Mouse (Mus musculus): ENCODE data around the gene Pacsin3. TPM values are rescaled to one million over a fixed set of nuclear protein-coding genes. Genes with fewer than 3 reads are reported as not detected.
"Not testable (repeated sequence)": the region's sequence is repeated elsewhere in the genome, so short reads cannot be mapped to it uniquely, and the experiment has no call there.

The Pacsin3 gene
- polyA plus RNA-seq, 1 experiment from 2014 or later = 18.6 TPM

GRCm38 (mm10) chr2:91237511-91238080 lies 18.2 kb upstream of the Pacsin3 start:
- peak overlapping the region; percentile 95 for H3K4me2 ChIP-seq
- not testable (repeated sequence) for H3K4me1 ChIP-seq (ENCODE audit: control insufficient read depth, insufficient read depth, low read length); H3K27me3 ChIP-seq (ENCODE audit: control insufficient read depth, insufficient read depth, low read length); H3K36me3 ChIP-seq (ENCODE audit: control insufficient read depth, insufficient read depth, low read length); H3K9me3 ChIP-seq (replicated peaks; ENCODE audit: control insufficient read depth, low read length)
- peak overlapping the region; percentile 72 for H3K9ac ChIP-seq (ENCODE audit: low read depth, low read length)
- peak overlapping the region; percentile 68 for H3K4me3 ChIP-seq (ENCODE audit: low read depth, low read length)
- 17% methylated on average over 4 of the region's 4 CpGs for WGBS (ENCODE audit: insufficient replicate concordance)
- H3K27ac ChIP-seq (ENCODE audit: low read depth, low read length) = peak overlapping the region; percentile 94; the same call in 1 of the 2 replicates
- peak; percentile 12; the same call in 1 of the 2 replicates for ATAC-seq (replicated peaks; ENCODE audit: insufficient number of reproducible peaks, low FRiP score, low TSS enrichment)

DNA sequence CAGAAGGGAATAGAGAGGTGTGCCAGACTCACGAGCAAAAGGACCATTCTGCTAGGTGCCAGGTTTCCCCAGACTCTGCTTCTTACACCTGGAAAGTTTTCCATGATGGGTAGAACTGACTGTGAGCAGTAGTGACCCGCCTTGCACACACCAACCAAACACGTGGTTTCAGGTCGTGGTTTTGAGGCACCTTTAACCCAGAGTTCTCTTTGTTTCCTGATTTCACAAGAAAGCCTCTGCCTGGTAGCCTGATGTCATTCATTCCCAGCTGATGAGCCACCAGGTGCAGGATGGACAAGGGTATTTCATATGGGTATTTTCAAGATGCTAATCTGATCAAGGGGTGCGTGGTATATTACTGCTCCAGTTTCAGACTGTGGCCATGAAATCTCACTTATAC lies 13.2 kb upstream of the Pacsin3 start:
- Histone ChIP-seq H3K4me2 (no peak overlapping the region), H3K36me3 (ENCODE audit: control insufficient read depth, insufficient read depth, low read length) (no peaks in the 10 kb centered on the region), H3K27me3 (ENCODE audit: control insufficient read depth, insufficient read depth, low read length) (no peaks in the 10 kb centered on the region), H3K4me1 (ENCODE audit: control insufficient read depth, insufficient read depth, low read length) (no peaks in the 10 kb centered on the region), H3K9me3 (replicated peaks; ENCODE audit: control insufficient read depth, low read length) (no peaks in the 10 kb centered on the region), H3K27ac (ENCODE audit: low read depth, low read length) (no peak overlapping the region), H3K4me3 (ENCODE audit: low read depth, low read length) (no peak overlapping the region), H3K9ac (ENCODE audit: low read depth, low read length) (no peak overlapping the region)
- ATAC-seq (replicated peaks; ENCODE audit: insufficient number of reproducible peaks, low FRiP score, low TSS enrichment) = no peak
- 73% methylated on average over 5 of the region's 5 CpGs for WGBS (ENCODE audit: insufficient replicate concordance)

DNA sequence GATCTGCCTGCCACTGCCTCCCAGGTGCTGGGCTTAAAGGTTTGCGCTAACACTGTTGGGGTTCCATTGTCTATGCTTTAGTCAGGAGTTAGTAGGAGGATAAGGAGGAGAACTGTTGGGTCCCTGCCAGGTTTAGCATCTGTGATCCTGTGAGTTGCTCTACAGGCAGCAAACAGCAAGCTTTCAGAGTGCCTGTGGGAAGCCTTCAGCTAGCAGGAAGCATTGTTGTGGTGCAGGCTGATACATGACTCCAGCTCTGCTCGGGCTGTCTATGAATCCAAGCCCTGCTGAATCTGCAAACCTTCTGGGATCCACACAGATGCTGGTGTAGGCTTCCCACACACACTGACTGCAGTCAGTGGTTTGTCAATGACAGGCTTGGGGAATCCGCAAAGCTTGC lies 12.3 kb upstream of the Pacsin3 start:
- WGBS (ENCODE audit: insufficient replicate concordance) = 63% methylated on average over 3 of the region's 3 CpGs
- H3K4me1 ChIP-seq (ENCODE audit: control insufficient read depth, insufficient read depth, low read length) = no peaks in the 10 kb centered on the region
- H3K4me2 ChIP-seq = no peak overlapping the region
- ATAC-seq (replicated peaks; ENCODE audit: insufficient number of reproducible peaks, low FRiP score, low TSS enrichment) = no peak
- no peak overlapping the region for H3K27ac ChIP-seq (ENCODE audit: low read depth, low read length)
- no peak overlapping the region for H3K4me3 ChIP-seq (ENCODE audit: low read depth, low read length)
- H3K36me3 ChIP-seq (ENCODE audit: control insufficient read depth, insufficient read depth, low read length) = no peaks in the 10 kb centered on the region
- no peaks in the 10 kb centered on the region for H3K9me3 ChIP-seq (replicated peaks; ENCODE audit: control insufficient read depth, low read length)
- no peaks in the 10 kb centered on the region for H3K27me3 ChIP-seq (ENCODE audit: control insufficient read depth, insufficient read depth, low read length)
- H3K9ac ChIP-seq (ENCODE audit: low read depth, low read length) = no peak overlapping the region

- H3K4me2 ChIP-seq = no peak overlapping the region
- ATAC-seq (replicated peaks; ENCODE audit: insufficient number of reproducible peaks, low FRiP score, low TSS enrichment) = peak; percentile 83
- no peaks in the 10 kb centered on the region for H3K27me3 ChIP-seq (ENCODE audit: control insufficient read depth, insufficient read depth, low read length)
Measured at GRCm38 (mm10) chr2:91244557-91245228, 11.1 kb upstream of the Pacsin3 start.

GRCm38 (mm10) chr2:91248366-91248765 lies 7.4 kb upstream of the Pacsin3 start:
- Histone ChIP-seq H3K4me3 (ENCODE audit: low read depth, low read length) (no peak overlapping the region), H3K4me2 (no peak overlapping the region), H3K27me3 (ENCODE audit: control insufficient read depth, insufficient read depth, low read length) (peaks cover 2% of the 10 kb centered on the region), H3K27ac (ENCODE audit: low read depth, low read length) (no peak overlapping the region), H3K9me3 (replicated peaks; ENCODE audit: control insufficient read depth, low read length) (no peaks in the 10 kb centered on the region), H3K4me1 (ENCODE audit: control insufficient read depth, insufficient read depth, low read length) (peaks cover 7% of the 10 kb centered on the region), H3K36me3 (ENCODE audit: control insufficient read depth, insufficient read depth, low read length) (no peaks in the 10 kb centered on the region), H3K9ac (ENCODE audit: low read depth, low read length) (no peak overlapping the region)
- no peak for ATAC-seq (replicated peaks; ENCODE audit: insufficient number of reproducible peaks, low FRiP score, low TSS enrichment)
- 77% methylated on average over 4 of the region's 4 CpGs for WGBS (ENCODE audit: insufficient replicate concordance)

More at GRCm38 (mm10) chr2:91244557-91245228, 11.1 kb upstream of the Pacsin3 start:
- no peak overlapping the region for H3K27ac ChIP-seq (ENCODE audit: low read depth, low read length)
- no peaks in the 10 kb centered on the region for H3K36me3 ChIP-seq (ENCODE audit: control insufficient read depth, insufficient read depth, low read length)
- no peaks in the 10 kb centered on the region for H3K9me3 ChIP-seq (replicated peaks; ENCODE audit: control insufficient read depth, low read length)
- WGBS (ENCODE audit: insufficient replicate concordance) = 61% methylated on average over 5 of the region's 5 CpGs
- no peak overlapping the region for H3K4me3 ChIP-seq (ENCODE audit: low read depth, low read length)
- H3K9ac ChIP-seq (ENCODE audit: low read depth, low read length) = 0 out of 2 replicates have a peak overlapping the region, but pooled peaks have one; percentile 43
- H3K4me1 ChIP-seq (ENCODE audit: control insufficient read depth, insufficient read depth, low read length) = no peaks in the 10 kb centered on the region

GRCm38 (mm10) chr2:91252001-91252400 lies 3.8 kb upstream of the Pacsin3 start:
- no peak overlapping the region for H3K27ac ChIP-seq (ENCODE audit: low read depth, low read length)

GRCm38 (mm10) chr2:91252512-91252911 lies 3.2 kb upstream of the Pacsin3 start:
- Histone ChIP-seq H3K9ac (ENCODE audit: low read depth, low read length) (no peak overlapping the region), H3K4me2 (no peak overlapping the region), H3K9me3 (replicated peaks; ENCODE audit: control insufficient read depth, low read length) (no peaks in the 10 kb centered on the region), H3K36me3 (ENCODE audit: control insufficient read depth, insufficient read depth, low read length) (no peaks in the 10 kb centered on the region), H3K4me3 (ENCODE audit: low read depth, low read length) (no peak overlapping the region), H3K27ac (ENCODE audit: low read depth, low read length) (peak overlapping the region; percentile 30; the same call in 1 of the 2 replicates), H3K27me3 (ENCODE audit: control insufficient read depth, insufficient read depth, low read length) (peaks cover 23% of the 10 kb centered on the region), H3K4me1 (ENCODE audit: control insufficient read depth, insufficient read depth, low read length) (peaks cover 18% of the 10 kb centered on the region)
- no peak for ATAC-seq (replicated peaks; ENCODE audit: insufficient number of reproducible peaks, low FRiP score, low TSS enrichment)
- WGBS (ENCODE audit: insufficient replicate concordance) = 34% methylated on average over 4 of the region's 4 CpGs

More at GRCm38 (mm10) chr2:91252001-91252400, 3.8 kb upstream of the Pacsin3 start:
- H3K4me2 ChIP-seq = no peak overlapping the region
- no peaks in the 10 kb centered on the region for H3K9me3 ChIP-seq (replicated peaks; ENCODE audit: control insufficient read depth, low read length)
- WGBS (ENCODE audit: insufficient replicate concordance) = 58% methylated on average over 4 of the region's 4 CpGs
- H3K4me1 ChIP-seq (ENCODE audit: control insufficient read depth, insufficient read depth, low read length) = peaks cover 13% of the 10 kb centered on the region
- no peak for ATAC-seq (replicated peaks; ENCODE audit: insufficient number of reproducible peaks, low FRiP score, low TSS enrichment)
- no peak overlapping the region for H3K9ac ChIP-seq (ENCODE audit: low read depth, low read length)
- no peak overlapping the region for H3K4me3 ChIP-seq (ENCODE audit: low read depth, low read length)
- peaks cover 23% of the 10 kb centered on the region for H3K27me3 ChIP-seq (ENCODE audit: control insufficient read depth, insufficient read depth, low read length)
- no peaks in the 10 kb centered on the region for H3K36me3 ChIP-seq (ENCODE audit: control insufficient read depth, insufficient read depth, low read length)

DNA sequence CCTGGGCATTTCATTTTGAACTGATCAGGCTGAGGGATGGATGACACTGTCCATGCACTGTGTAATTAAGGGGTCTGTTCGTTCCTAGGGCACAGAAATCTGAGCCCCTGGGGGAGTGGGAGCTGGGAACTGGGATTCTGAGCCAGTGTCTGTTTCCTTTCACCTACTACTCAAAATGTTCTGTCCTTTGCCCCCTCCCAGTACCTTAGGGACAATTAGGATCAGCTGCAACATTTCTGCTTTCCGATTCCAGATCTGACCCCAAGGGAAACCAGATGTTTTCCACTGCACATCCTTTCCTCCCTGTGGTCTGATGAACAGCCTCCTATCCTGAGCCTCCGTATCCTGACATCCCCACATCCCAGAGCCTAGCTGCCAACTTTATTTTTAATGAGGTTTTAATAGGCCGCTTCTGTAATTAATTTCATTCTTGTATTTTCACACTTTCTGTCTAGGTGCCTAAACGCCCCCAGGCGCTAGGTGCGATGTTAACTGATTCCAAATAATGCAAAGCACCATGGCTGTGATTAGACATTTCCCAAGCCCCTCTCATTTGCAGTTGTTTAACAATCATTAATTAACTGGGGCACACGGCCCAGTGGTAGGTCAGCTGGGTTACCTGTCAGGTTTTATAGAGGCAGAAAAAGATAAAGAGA lies 901 bp upstream of the Pacsin3 start:
- Histone ChIP-seq H3K4me2 (peak overlapping the region; percentile 96; the same call in 1 of the 2 replicates), H3K27ac (ENCODE audit: low read depth, low read length) (no peak overlapping the region), H3K4me3 (ENCODE audit: low read depth, low read length) (no peak overlapping the region), H3K9me3 (replicated peaks; ENCODE audit: control insufficient read depth, low read length) (no peaks in the 10 kb centered on the region), H3K36me3 (ENCODE audit: control insufficient read depth, insufficient read depth, low read length) (no peaks in the 10 kb centered on the region), H3K4me1 (ENCODE audit: control insufficient read depth, insufficient read depth, low read length) (peaks cover 32% of the 10 kb centered on the region), H3K27me3 (ENCODE audit: control insufficient read depth, insufficient read depth, low read length) (peaks cover 27% of the 10 kb centered on the region), H3K9ac (ENCODE audit: low read depth, low read length) (no peak overlapping the region)
- ATAC-seq (replicated peaks; ENCODE audit: insufficient number of reproducible peaks, low FRiP score, low TSS enrichment) = no peak
- 38% methylated on average over 8 of the region's 8 CpGs for WGBS (ENCODE audit: insufficient replicate concordance)
